Mouse (Mus musculus) testis, adult 2 months (tissue): Measurements from ENCODE around the gene Arhgap15. TPM values are rescaled to one million over a fixed set of nuclear protein-coding genes. Genes with fewer than 3 reads are reported as not detected.

Experiments
- H3K27ac ChIP-seq: fragments of 200-500 bp; 2 replicates; pipeline ENCODE4 v1.5.1; 2012; ENCODE audit warnings: low read depth, low read length; ENCODE audit not compliant: control insufficient read depth, insufficient read depth
- H3K27me3 ChIP-seq: fragments of 200-500 bp; 2 replicates; pipeline ENCODE4 v1.6.1; 2012; ENCODE audit warnings: mild to moderate bottlenecking, low read length, moderate library complexity; ENCODE audit not compliant: control insufficient read depth, insufficient read depth
- H3K36me3 ChIP-seq: fragments of 200-500 bp; 2 replicates; pipeline ENCODE4 v1.6.1; 2012; ENCODE audit warnings: mild to moderate bottlenecking, low read length; ENCODE audit not compliant: control insufficient read depth, insufficient read depth
- H3K4me1 ChIP-seq: fragments of 200-500 bp; 2 replicates; pipeline ENCODE4 v1.6.1; 2012; ENCODE audit warnings: low read length; ENCODE audit not compliant: control insufficient read depth, insufficient read depth
- H3K4me3 ChIP-seq: fragments of 200-500 bp; 2 replicates; pipeline ENCODE4 v1.5.1; 2012; ENCODE audit warnings: low read depth, mild to moderate bottlenecking, low read length, moderate library complexity, mixed read lengths; ENCODE audit not compliant: control insufficient read depth
- CTCF ChIP-seq: fragments of 200-500 bp; IDR thresholded peaks from 2 replicates; pipeline ENCODE4 v1.5.1; 2012; ENCODE audit warnings: low read depth, mild to moderate bottlenecking, inconsistent platforms, low read length, moderate library complexity; ENCODE audit not compliant: control insufficient read depth, insufficient read depth, insufficient replicate concordance
- POLR2A ChIP-seq: fragments of 200-500 bp; IDR thresholded peaks from 2 replicates; pipeline ENCODE4 v1.6.1; 2012; ENCODE audit warnings: low read depth, mild to moderate bottlenecking, inconsistent platforms, low read length, moderate library complexity; ENCODE audit not compliant: control insufficient read depth
- polyA plus RNA-seq: library from polyadenylated mRNA; depleted of rRNA; stranded (reverse); fragments of >200 nt; gene quantifications from 2 replicates; pipeline ENCODE4 v1.2.3, GENCODE M21; 2012

Arhgap15 gene
- polyA plus RNA-seq, 1 experiment, result 0.43 TPM

DNA sequence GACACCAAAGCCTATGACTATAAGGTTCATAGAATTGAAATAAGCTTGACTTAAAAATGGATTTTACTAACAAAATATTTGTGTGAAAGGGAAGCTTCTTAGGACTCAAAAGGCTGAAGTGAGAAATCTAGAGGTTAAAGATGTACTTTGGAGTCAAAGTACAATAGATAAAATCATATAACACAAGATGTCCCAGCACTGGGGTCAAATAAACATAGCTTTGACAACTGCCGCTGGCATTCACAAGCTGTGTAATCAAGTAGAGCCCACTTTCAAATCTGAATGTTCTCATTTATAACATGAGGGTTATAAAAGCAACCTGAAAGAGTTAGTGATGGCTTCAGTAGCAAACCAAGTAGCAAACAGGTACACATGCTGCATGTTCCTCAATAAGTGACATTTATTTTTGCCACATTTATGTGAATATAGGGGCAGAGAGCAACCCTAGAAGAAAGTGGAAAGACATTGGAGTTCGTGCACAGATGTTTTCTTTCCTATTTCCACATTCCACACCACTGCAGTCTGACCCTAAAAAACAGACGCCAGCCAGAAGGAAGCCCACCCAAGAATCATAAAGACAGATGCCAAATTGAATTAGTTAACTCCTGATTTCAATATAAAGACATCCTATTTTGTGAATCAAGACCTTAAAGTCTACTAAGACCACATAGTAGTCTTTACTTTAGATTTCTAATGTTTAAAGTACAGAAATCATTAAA is 653.2 kb downstream of the Arhgap15 start:
- Histone ChIP-seq H3K27me3 (no peaks in the 10 kb centered on the region), H3K36me3 (no peaks in the 10 kb centered on the region), H3K4me3 (no peak overlapping the region), H3K4me1 (no peaks in the 10 kb centered on the region), H3K27ac (no peak overlapping the region)
- TF ChIP-seq POLR2A (no peak), CTCF (no peak)

DNA sequence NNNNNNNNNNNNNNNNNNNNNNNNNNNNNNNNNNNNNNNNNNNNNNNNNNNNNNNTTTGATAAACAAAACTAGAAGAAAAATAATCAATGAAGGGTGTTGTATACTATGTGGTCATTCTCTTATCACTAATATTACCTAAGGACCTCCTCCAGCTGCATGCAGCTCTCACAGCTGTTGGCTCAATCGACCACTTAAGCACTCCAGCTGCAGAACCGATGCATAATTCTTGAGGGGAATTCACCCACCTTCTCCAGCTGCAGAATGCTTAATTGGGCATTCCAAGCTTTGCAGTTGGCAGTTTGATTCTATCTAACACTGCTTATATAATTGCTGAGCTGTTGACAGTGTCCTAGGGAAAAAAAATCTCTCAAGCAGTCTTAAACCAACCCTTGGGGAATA is 663.0 kb downstream of the Arhgap15 start:
- no peak overlapping the region for H3K27ac ChIP-seq
- H3K27me3 ChIP-seq, result no peaks in the 10 kb centered on the region
- no peaks in the 10 kb centered on the region for H3K36me3 ChIP-seq
- H3K4me1 ChIP-seq, result no peaks in the 10 kb centered on the region
- TF ChIP-seq POLR2A, result no peak
- no peak for TF ChIP-seq CTCF
- H3K4me3 ChIP-seq, result no peak overlapping the region

DNA sequence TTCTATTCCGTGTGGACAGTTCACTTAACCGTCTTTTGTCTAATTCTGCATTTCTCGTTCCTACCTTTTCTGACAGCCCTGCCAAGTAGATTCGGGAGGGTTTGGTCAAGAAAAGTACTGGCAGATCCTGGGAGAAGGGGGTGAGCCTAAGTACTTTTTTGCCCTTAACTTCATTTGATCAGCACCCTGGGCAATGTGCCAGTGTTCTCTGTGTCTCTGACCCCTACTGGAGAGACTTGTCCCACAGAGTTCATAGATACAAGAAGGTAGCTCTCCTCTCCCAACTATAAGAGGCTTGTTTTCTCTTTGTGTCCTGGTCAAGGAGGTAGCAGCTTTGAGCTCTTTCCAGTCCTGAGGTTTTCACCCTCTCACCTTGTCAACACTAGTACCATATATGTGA is 667.7 kb downstream of the Arhgap15 start:
- Histone ChIP-seq H3K36me3 (no peaks in the 10 kb centered on the region), H3K27ac (no peak overlapping the region), H3K27me3 (no peaks in the 10 kb centered on the region), H3K4me3 (no peak overlapping the region), H3K4me1 (no peaks in the 10 kb centered on the region)
- TF ChIP-seq POLR2A (no peak), CTCF (no peak)

DNA sequence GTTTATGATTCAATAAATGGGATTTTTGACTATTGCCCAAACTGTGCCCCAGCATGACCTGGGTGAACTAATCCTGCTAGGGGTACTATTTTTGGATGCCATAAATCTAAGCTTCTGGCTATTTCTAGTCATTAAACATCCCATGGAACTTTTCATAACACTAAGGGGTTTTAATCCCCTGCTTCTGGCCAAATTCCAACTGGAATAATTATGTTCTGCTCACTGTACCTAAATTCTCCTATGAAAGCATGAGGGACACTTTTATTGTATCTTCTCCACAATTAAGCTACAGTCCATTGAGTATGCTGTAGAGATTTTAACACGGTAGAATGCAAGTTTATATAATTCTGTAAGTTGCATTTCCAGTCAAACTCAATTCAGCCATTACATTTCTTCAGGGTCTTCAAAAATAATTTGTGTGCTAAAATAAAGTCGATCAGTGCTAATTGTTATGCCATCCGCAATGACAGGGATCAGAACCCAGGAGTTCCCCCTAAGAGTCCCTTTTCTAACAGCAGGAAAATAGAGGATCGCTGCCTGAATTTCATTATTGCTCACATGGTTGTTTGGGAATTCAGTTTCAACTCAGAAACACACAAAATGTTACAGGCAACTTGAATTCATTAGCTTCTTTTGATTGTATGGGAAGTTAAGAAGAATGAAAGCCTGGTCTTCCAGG is 671.1 kb downstream of the Arhgap15 start:
- no peak for TF ChIP-seq CTCF
- TF ChIP-seq POLR2A, result no peak
- Histone ChIP-seq H3K27me3 (no peaks in the 10 kb centered on the region), H3K27ac (no peak overlapping the region), H3K36me3 (no peaks in the 10 kb centered on the region), H3K4me3 (no peak overlapping the region), H3K4me1 (no peaks in the 10 kb centered on the region)

- Histone ChIP-seq H3K36me3 (no peaks in the 10 kb centered on the region), H3K27ac (no peak overlapping the region), H3K4me3 (no peak overlapping the region), H3K27me3 (no peaks in the 10 kb centered on the region), H3K4me1 (no peaks in the 10 kb centered on the region)
- TF ChIP-seq POLR2A (no peak), CTCF (no peak)
Measured at GRCm38 (mm10) chr2:44430521-44430920, 681.9 kb downstream of the Arhgap15 start.

DNA sequence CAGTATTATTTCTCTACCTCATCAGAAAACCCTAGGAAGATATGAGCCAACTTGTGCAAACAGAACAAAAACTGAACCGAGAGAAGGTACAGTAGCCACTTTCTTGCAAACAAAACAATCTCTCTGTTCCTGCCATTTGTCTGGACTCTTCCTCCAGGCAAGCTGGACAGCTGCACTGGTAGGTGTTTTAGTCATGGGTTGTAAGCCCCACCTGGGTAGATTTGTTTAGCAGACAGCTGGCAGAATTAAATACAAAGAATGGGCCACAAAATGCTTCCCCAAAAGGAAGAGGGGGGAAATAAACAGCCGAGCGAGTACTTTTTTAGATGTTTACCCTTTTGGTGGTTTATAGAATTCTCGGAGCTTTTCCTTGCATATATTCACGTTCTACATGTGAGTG is 688.0 kb downstream of the Arhgap15 start:
- TF ChIP-seq POLR2A (no peak), CTCF (no peak)
- Histone ChIP-seq H3K27ac (no peak overlapping the region), H3K27me3 (no peaks in the 10 kb centered on the region), H3K36me3 (no peaks in the 10 kb centered on the region), H3K4me1 (no peaks in the 10 kb centered on the region), H3K4me3 (no peak overlapping the region)

- TF ChIP-seq POLR2A (no peak), CTCF (no peak)
- no peaks in the 10 kb centered on the region for H3K27me3 ChIP-seq
- H3K36me3 ChIP-seq, result no peaks in the 10 kb centered on the region
- no peaks in the 10 kb centered on the region for H3K4me1 ChIP-seq
- H3K27ac ChIP-seq, result no peak overlapping the region
- H3K4me3 ChIP-seq, result no peak overlapping the region
Measured at GRCm38 (mm10) chr2:44437496-44438057, 689.0 kb downstream of the Arhgap15 start.
